Mouse (Mus musculus): ENCODE results near the gene Aldh3a2. TPM values are rescaled to one million over a fixed set of nuclear protein-coding genes. Genes with fewer than 3 reads are reported as not detected.
A peak's percentile ranks its signal among the peaks of the same experiment; 100 is the strongest.
"Not testable (repeated sequence)": the region's sequence is repeated elsewhere in the genome, so short reads cannot be mapped to it uniquely, and the experiment has no call there.

Aldh3a2 gene
- polyA plus RNA-seq, 1 experiment from 2014 or later = 47.5 TPM

DNA sequence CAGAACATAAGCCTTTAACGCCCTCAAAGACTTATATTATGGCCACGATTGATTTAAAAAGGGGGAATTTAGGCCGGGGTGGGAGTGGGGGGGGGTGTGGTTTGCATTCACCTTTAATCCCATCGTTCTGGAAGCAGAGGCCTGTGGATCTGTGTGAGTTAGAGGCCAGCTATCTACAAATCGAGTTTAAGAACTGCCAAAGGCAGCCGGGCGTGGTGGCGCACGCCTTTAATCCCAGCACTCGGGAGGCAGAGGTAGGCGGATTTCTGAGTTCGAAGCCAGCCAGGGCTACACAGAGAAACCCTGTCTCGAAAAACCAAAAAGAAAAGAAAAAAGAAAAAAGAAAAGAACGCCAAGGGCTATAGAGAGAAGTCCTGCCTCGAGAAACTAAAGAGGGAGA, 93.8 kb downstream of the Aldh3a2 start:
- peak overlapping the region; percentile 92 for H3K4me3 ChIP-seq (ENCODE audit: low read depth, low read length)
- not testable (repeated sequence) for H3K9me3 ChIP-seq (ENCODE audit: control insufficient read depth, low read depth, low read length); ATAC-seq (ENCODE audit: insufficient number of reproducible peaks, insufficient read depth, low FRiP score, low read depth); H3K27me3 ChIP-seq (ENCODE audit: control insufficient read depth, insufficient read depth, low read length); H3K27ac ChIP-seq (ENCODE audit: low read length); H3K4me1 ChIP-seq (ENCODE audit: control insufficient read depth, insufficient read depth, low read length)
- peak overlapping the region; percentile 52 for H3K4me2 ChIP-seq (replicated peaks; ENCODE audit: low read depth, low read length)
- H3K9ac ChIP-seq (replicated peaks; ENCODE audit: low read depth, low read length) = peak overlapping the region; percentile 92; the same call in 1 of the 2 replicates
- 31% methylated on average over 15 of the region's 15 CpGs for WGBS
- H3K36me3 ChIP-seq (ENCODE audit: control insufficient read depth, insufficient read depth, low read length) = peaks cover 10% of the 10 kb centered on the region; the same call in 1 of the 2 replicates

Other genes starting within 250 kb of the Aldh3a2 start
- 0.77 and 1.5 TPM in 2 replicates for gene Kcnj12, start 244.9 kb downstream of the Aldh3a2 start, polyA plus RNA-seq (2014; fragmentation: Nextera tagmentation; extraction: Ambion mirVana)
- gene Tnfrsf13b, start 140.7 kb downstream of the Aldh3a2 start, polyA plus RNA-seq (2014; fragmentation: Nextera tagmentation; extraction: Ambion mirVana) = 1.8 and 2.6 TPM in 2 replicates
- 161 and 164 TPM in 2 replicates for gene Usp22, start 92.4 kb downstream of the Aldh3a2 start, polyA plus RNA-seq (2014; fragmentation: Nextera tagmentation; extraction: Ambion mirVana)
- not detected in 2 replicates for gene Aldh3a1, start 59.9 kb downstream of the Aldh3a2 start, polyA plus RNA-seq (2014; fragmentation: Nextera tagmentation; extraction: Ambion mirVana)
- not detected in 2 replicates for gene Slc47a2, start 75.4 kb upstream of the Aldh3a2 start, polyA plus RNA-seq (2014; fragmentation: Nextera tagmentation; extraction: Ambion mirVana)
- 0.20 and 0.34 TPM in 2 replicates for gene Slc47a1, start 110.9 kb upstream of the Aldh3a2 start, polyA plus RNA-seq (2014; fragmentation: Nextera tagmentation; extraction: Ambion mirVana)
- gene Rnf112, start 186.7 kb upstream of the Aldh3a2 start, polyA plus RNA-seq (2014; fragmentation: Nextera tagmentation; extraction: Ambion mirVana) = 1.4 and 1.6 TPM in 2 replicates
- gene Mfap4, start 218.0 kb upstream of the Aldh3a2 start, polyA plus RNA-seq (2014; fragmentation: Nextera tagmentation; extraction: Ambion mirVana) = 367 and 408 TPM in 2 replicates
- 47.4 and 47.7 TPM in 2 replicates for gene Mapk7, start 226.9 kb upstream of the Aldh3a2 start, polyA plus RNA-seq (2014; fragmentation: Nextera tagmentation; extraction: Ambion mirVana)
- gene B9d1, start 237.7 kb upstream of the Aldh3a2 start, polyA plus RNA-seq (2014; fragmentation: Nextera tagmentation; extraction: Ambion mirVana) = 29.6 and 43.7 TPM in 2 replicates

All from stomach, embryonic 14.5 days (tissue).